Mouse (Mus musculus) liver, embryonic 14.5 days (tissue): ENCODE data around the gene Tmem170. TPM values are rescaled to one million over a fixed set of nuclear protein-coding genes. Genes with fewer than 3 reads are reported as not detected.

Source experiments
- ATAC-seq: fragments of 200-750 bp; cut with Nextera tagmentation; 2 replicates; pipeline ENCODE4 v1.8.0; 2017; ENCODE audit warnings: moderate number of reproducible peaks, mild to moderate bottlenecking, moderate library complexity; ENCODE audit not compliant: insufficient read depth
- DNase-seq, 3 experiments: peaks; one replicate each; pipeline ENCODE4 v3.0.0-alpha.2; 2012 to 2013; ENCODE audit warnings: low read depth in 3 of 3, low spot score in 3 of 3
- H3K27ac ChIP-seq: fragments of 300-500 bp; sonication (generic); 2 replicates; pipeline ENCODE4 v1.5.1; 2014; ENCODE audit warnings: moderate library complexity, mild to moderate bottlenecking, control low read depth, inconsistent platforms
- H3K27me3 ChIP-seq: fragments of 300-500 bp; sonication (generic); 2 replicates; pipeline ENCODE4 v1.6.1; 2014; ENCODE audit warnings: mild to moderate bottlenecking, low read length, moderate library complexity; ENCODE audit not compliant: control insufficient read depth, insufficient read depth
- H3K36me3 ChIP-seq: fragments of 300-500 bp; sonication (generic); replicated peaks from 2 replicates; pipeline ENCODE4 v1.6.1; 2014; ENCODE audit warnings: low read depth; ENCODE audit not compliant: control insufficient read depth, insufficient read depth
- H3K4me1 ChIP-seq, 2 experiments: fragments of 200-500 bp in 1 of 2; fragments of 300-500 bp in 1 of 2; sonication (generic) in 1 of 2; replicated peaks; 2 replicates each; pipeline ENCODE4 v1.6.1; 2012 to 2014; ENCODE audit warnings: antibody characterized with exemption in 1 of 2, inconsistent platforms in 1 of 2, low read length in 1 of 2; ENCODE audit not compliant: control insufficient read depth in 2 of 2, insufficient read depth in 2 of 2
- H3K4me2 ChIP-seq: fragments of 300-500 bp; sonication (generic); 2 replicates; pipeline ENCODE4 v1.6.1; 2014; ENCODE audit warnings: low read depth, mild to moderate bottlenecking, control low read depth, moderate library complexity
- H3K4me3 ChIP-seq, 2 experiments: fragments of 200-500 bp in 1 of 2; fragments of 300-500 bp in 1 of 2; sonication (generic) in 1 of 2; 2 replicates each; pipeline ENCODE4 v1.5.1; 2012 to 2014; ENCODE audit warnings: low read depth in 2 of 2, low read length in 2 of 2, mild to moderate bottlenecking in 2 of 2, control low read depth in 1 of 2, inconsistent platforms in 1 of 2, moderate library complexity in 1 of 2; ENCODE audit not compliant: insufficient read depth in 1 of 2
- H3K9ac ChIP-seq: fragments of 300-500 bp; sonication (generic); replicated peaks from 2 replicates; pipeline ENCODE4 v1.6.1; 2014; ENCODE audit warnings: mild to moderate bottlenecking, control low read depth, moderate library complexity
- H3K9me3 ChIP-seq: fragments of 300-500 bp; sonication (generic); 2 replicates; pipeline ENCODE4 v1.6.1; 2016; ENCODE audit warnings: low read length, mixed read lengths; ENCODE audit not compliant: control insufficient read depth
- CTCF ChIP-seq: IDR thresholded peaks from 2 replicates; pipeline ENCODE4 v1.5.1; 2016; ENCODE audit warnings: antibody characterized with exemption, low read depth, control low read depth
- EP300 ChIP-seq: IDR thresholded peaks from 2 replicates; pipeline ENCODE4 v1.6.1; 2016; ENCODE audit warnings: antibody characterized with exemption, low read depth
- WGBS: fragments of 180-500 bp; shearing (Covaris S2); extraction: QIAGEN DNeasy Blood & Tissue Kit; methylation state at CpG from one replicate; pipeline ENCODE4 v1.1.7; 2014; ENCODE audit not compliant: insufficient replicate concordance; 5-methylcytosine and 5-hydroxymethylcytosine counted together
- polyA plus RNA-seq, 2 experiments: library from polyadenylated mRNA; depleted of rRNA in 1 of 2; stranded (reverse) in 1 of 2; unstranded in 1 of 2; fragments of >200 nt; fragmentation: Nextera tagmentation in 1 of 2; extraction: Ambion mirVana in 1 of 2; gene quantifications; 2 replicates each; pipeline versions ENCODE4 v1.2.1 to v1.2.3; 2012 to 2014

Gene Tmem170
- polyA plus RNA-seq, 2 experiments = 1.8 to 2.3 TPM

DNA sequence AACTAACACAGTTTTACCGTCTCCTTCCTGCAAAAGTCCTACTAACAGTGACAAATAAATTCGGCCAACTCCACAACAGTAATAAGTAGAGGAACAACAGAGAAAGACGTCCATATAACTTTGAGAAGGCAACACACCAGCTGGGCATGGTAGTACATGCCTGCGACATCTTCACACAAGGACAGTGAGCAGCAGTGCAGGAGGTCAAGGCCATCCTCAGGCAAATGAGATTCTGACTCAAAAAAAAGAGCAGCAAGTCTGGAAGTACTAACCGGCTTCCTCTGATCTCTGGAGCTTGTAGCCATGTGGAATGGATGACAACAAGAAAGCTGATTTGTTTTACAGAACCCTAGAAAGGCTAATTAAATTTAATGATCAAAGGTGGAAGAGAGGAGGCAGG, 43.6 kb downstream of the Tmem170 start:
- ATAC-seq (no peak), DNase-seq (no peak)
- Histone ChIP-seq H3K9ac (no peak overlapping the region), H3K27ac (no peak overlapping the region), H3K27me3 (no peaks in the 10 kb centered on the region), H3K4me2 (no peak overlapping the region), H3K4me1 (no peaks in the 10 kb centered on the region), H3K4me3 (no peak overlapping the region), H3K36me3 (peaks cover 4% of the 10 kb centered on the region), H3K9me3 (no peaks in the 10 kb centered on the region)
- 74% methylated on average over 5 of the region's 5 CpGs for WGBS
- TF ChIP-seq CTCF = no peak
- no peak for TF ChIP-seq EP300

DNA sequence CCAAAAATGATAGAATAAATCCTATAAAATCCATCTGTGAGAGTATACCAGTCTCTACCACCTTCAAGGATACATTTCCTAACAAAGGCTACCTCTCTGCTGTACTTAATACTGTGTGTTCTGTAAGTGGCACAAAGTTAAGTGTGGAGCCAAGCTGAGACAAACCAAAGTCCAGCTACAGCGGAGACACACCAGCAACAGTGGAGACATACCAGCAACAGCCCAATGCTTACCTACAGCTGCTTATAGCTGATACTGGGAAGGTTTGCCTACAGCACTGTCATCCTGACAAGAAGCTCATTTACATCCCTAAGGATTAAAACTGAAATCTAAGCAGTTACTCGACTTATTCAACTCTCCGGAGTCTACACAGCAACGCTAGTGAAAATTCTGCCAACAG, 44.6 kb downstream of the Tmem170 start:
- DNase-seq (no peak), ATAC-seq (no peak)
- Histone ChIP-seq H3K27ac (no peak overlapping the region), H3K4me3 (no peak overlapping the region), H3K9me3 (no peaks in the 10 kb centered on the region), H3K4me2 (no peak overlapping the region), H3K36me3 (no peaks in the 10 kb centered on the region; the same call in none of the 2 replicates), H3K27me3 (no peaks in the 10 kb centered on the region), H3K9ac (no peak overlapping the region), H3K4me1 (no peaks in the 10 kb centered on the region)
- 80% methylated on average over 4 of the region's 4 CpGs for WGBS
- TF ChIP-seq CTCF = no peak
- TF ChIP-seq EP300 = no peak

DNA sequence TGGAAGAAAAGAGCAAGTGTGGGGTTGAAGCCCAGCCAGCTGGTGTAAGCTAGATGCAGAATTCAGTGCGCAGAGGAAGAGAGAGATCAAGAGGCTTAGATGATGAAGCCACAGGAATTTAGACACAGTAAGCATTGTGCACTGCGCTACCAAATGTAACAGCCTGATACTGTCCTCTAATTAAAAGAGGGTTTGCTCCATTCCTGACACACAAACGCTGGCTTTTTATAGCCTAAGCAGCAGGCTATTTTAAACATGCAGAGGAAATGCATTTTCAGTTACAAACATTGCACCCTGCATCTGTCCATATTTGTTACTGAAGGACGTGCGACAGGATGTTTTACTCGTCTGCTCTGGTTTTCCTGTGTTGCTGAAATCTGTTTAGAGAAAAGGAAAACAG, 48.0 kb downstream of the Tmem170 start:
- 75% methylated on average over 6 of the region's 6 CpGs for WGBS
- Histone ChIP-seq H3K9ac (no peak overlapping the region), H3K4me3 (no peak overlapping the region), H3K27me3 (no peaks in the 10 kb centered on the region), H3K4me1 (no peaks in the 10 kb centered on the region), H3K4me2 (no peak overlapping the region), H3K27ac (no peak overlapping the region), H3K9me3 (no peaks in the 10 kb centered on the region), H3K36me3 (peaks cover 6% of the 10 kb centered on the region)
- DNase-seq (no peak), ATAC-seq (no peak)
- TF ChIP-seq CTCF = no peak
- TF ChIP-seq EP300 = no peak

DNA sequence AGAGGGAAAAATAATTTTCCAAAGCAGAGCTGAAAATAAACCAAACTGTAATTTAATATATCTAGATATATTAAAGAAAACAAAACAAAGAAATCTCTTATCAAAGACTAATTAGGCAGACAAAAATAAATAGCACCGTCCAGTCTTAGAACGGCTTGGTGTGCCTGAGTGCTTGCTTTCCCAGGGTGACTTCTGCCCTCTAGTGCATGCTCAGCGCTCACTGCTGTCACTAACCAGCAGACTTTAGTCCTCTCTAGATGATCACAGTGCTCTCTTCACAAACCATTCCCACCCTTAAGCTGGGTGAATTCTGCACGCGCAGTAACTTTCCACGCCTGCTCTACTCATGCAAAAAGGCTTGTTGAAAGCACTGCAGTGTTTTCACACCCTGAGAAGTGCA, 51.3 kb downstream of the Tmem170 start:
- DNase-seq = no peak
- TF ChIP-seq CTCF = peak; percentile 57
- TF ChIP-seq EP300 = no peak
- peaks cover 9% of the 10 kb centered on the region for H3K36me3 ChIP-seq

DNA sequence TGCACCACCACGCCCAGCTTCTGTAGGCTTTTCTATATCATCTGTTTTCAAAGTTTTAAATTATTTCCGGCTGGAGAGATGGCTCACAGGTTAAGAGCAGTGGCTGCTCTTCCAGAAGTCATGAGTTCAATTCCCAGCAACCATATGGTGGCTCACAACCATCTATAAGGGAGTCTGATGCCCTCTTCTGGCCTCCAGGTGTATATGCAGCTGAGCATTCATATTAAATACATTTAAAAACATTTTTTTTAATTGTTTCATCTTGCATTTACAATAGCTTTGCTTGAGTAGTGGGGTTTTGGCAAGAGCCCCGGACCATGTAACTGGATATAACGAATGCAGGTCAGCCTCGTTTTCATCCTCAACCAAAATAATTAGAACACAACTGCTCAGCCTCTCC, 52.2 kb downstream of the Tmem170 start:
- Histone ChIP-seq H3K9me3 (no peaks in the 10 kb centered on the region), H3K9ac (no peak overlapping the region), H3K27ac (no peak overlapping the region), H3K27me3 (no peaks in the 10 kb centered on the region), H3K4me3 (no peak overlapping the region), H3K4me1 (no peaks in the 10 kb centered on the region), H3K36me3 (peaks cover 9% of the 10 kb centered on the region), H3K4me2 (no peak overlapping the region)
- DNase-seq (no peak), ATAC-seq (no peak)
- TF ChIP-seq EP300 = no peak
- TF ChIP-seq CTCF = peak; percentile 53
- 76% methylated on average over 5 of the region's 5 CpGs for WGBS

More for the DNA sequence above, 51.3 kb downstream of the Tmem170 start:
- 72% methylated on average over 6 of the region's 6 CpGs for WGBS
- H3K9ac ChIP-seq = no peak overlapping the region
- no peaks in the 10 kb centered on the region for H3K27me3 ChIP-seq
- no peak for ATAC-seq
- no peaks in the 10 kb centered on the region for H3K9me3 ChIP-seq
- no peak overlapping the region for H3K4me2 ChIP-seq
- H3K27ac ChIP-seq = no peak overlapping the region
- H3K4me3 ChIP-seq = no peak overlapping the region
- no peaks in the 10 kb centered on the region for H3K4me1 ChIP-seq

DNA sequence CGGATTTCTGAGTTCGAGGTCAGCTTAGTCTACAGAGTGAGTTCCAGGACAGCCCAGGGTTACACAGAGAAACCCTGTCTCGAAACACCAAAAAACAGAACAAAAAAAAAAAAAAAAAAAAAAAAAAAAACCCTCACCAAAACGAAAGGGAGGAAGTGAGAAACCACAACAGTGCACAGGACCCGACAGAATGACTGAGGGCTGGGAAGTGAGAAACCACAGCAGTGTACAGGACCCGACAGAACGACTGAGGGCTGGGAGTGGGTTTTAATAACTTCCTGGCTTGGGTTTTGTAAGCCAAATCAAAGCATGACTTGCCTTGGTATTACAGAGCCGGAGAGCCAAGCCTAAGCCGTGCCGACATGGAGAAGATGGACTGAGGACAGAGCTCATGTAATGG, 55.4 kb downstream of the Tmem170 start:
- no peak overlapping the region for H3K4me2 ChIP-seq
- DNase-seq (peak in 1 of 3 experiments; percentile 10), ATAC-seq (no peak)
- no peak for TF ChIP-seq CTCF
- no peak for TF ChIP-seq EP300
- no peaks in the 10 kb centered on the region for H3K9me3 ChIP-seq
- H3K27ac ChIP-seq = no peak overlapping the region
- no peaks in the 10 kb centered on the region for H3K27me3 ChIP-seq
- no peak overlapping the region for H3K9ac ChIP-seq
- peaks cover 0 to 2% of the 10 kb centered on the region in 2 experiments; a peak in 1 of 4 replicates for H3K4me1 ChIP-seq
- H3K36me3 ChIP-seq = peaks cover 9% of the 10 kb centered on the region
- no peak overlapping the region for H3K4me3 ChIP-seq
- WGBS = 25% methylated on average over 10 of the region's 10 CpGs
